Mouse (Mus musculus) stomach, postnatal 0 days (tissue): Measurements from ENCODE around the gene Tomt.

ENCODE experiments used
- CTCF ChIP-seq: IDR thresholded peaks from 2 replicates; pipeline ENCODE4 v1.5.1; 2016; ENCODE audit warnings: antibody characterized with exemption, low read depth, mild to moderate bottlenecking, moderate library complexity
- EP300 ChIP-seq: optimal IDR thresholded peaks from 2 replicates; pipeline ENCODE3; 2016; ENCODE audit warnings: antibody characterized with exemption

- no peak for TF ChIP-seq CTCF
- TF ChIP-seq EP300, result no peak
Measured at GRCm38 (mm10) chr7:101869163-101869500, 37.0 kb downstream of the Tomt start.
